Mouse (Mus musculus) heart, embryonic 11.5 days (tissue): Measurements from ENCODE around the gene Stk24. TPM values are rescaled to one million over a fixed set of nuclear protein-coding genes. Genes with fewer than 3 reads are reported as not detected.
A peak's percentile ranks its signal among the peaks of the same experiment; 100 is the strongest.

ENCODE experiments used
- ATAC-seq: fragments of 200-750 bp; cut with Nextera tagmentation; replicated peaks from 2 replicates; pipeline ENCODE4 v1.8.0; 2017; ENCODE audit warnings: moderate library complexity; ENCODE audit not compliant: insufficient number of reproducible peaks, low FRiP score, low TSS enrichment
- H3K27ac ChIP-seq: fragments of 300-500 bp; sonication (generic); 2 replicates; pipeline ENCODE4 v1.5.1; 2014; ENCODE audit warnings: mild to moderate bottlenecking, low read depth, low read length
- H3K27me3 ChIP-seq: fragments of 300-500 bp; sonication (generic); 2 replicates; pipeline ENCODE4 v1.6.1; 2014; ENCODE audit warnings: mild to moderate bottlenecking, low read length, mixed read lengths; ENCODE audit not compliant: control insufficient read depth, insufficient read depth
- H3K36me3 ChIP-seq: fragments of 300-500 bp; sonication (generic); 2 replicates; pipeline ENCODE4 v1.6.1; 2014; ENCODE audit warnings: mild to moderate bottlenecking, low read length, moderate library complexity, mixed read lengths; ENCODE audit not compliant: control insufficient read depth, insufficient read depth
- H3K4me1 ChIP-seq: fragments of 300-500 bp; sonication (generic); 2 replicates; pipeline ENCODE4 v1.6.1; 2014; ENCODE audit warnings: low read length; ENCODE audit not compliant: control insufficient read depth, insufficient read depth
- H3K4me2 ChIP-seq: fragments of 300-500 bp; sonication (generic); 2 replicates; pipeline ENCODE4 v1.6.1; 2014; ENCODE audit warnings: mild to moderate bottlenecking, moderate library complexity
- H3K4me3 ChIP-seq: fragments of 300-500 bp; sonication (generic); 2 replicates; pipeline ENCODE4 v1.5.1; 2014; ENCODE audit warnings: low read depth, low read length
- H3K9ac ChIP-seq: fragments of 300-500 bp; sonication (generic); 2 replicates; pipeline ENCODE4 v1.6.1; 2014; ENCODE audit warnings: mild to moderate bottlenecking, low read depth, low read length, moderate library complexity
- H3K9me3 ChIP-seq: fragments of 300-500 bp; sonication (generic); replicated peaks from 2 replicates; pipeline ENCODE4 v1.6.1; 2016; ENCODE audit warnings: low read length; ENCODE audit not compliant: control insufficient read depth
- WGBS: fragments of 180-500 bp; shearing (Covaris S2); extraction: QIAGEN DNeasy Blood & Tissue Kit; methylation state at CpG from one replicate; pipeline ENCODE4 v1.1.7; 2014; ENCODE audit not compliant: insufficient replicate concordance; 5-methylcytosine and 5-hydroxymethylcytosine counted together
- polyA plus RNA-seq: library from polyadenylated mRNA; unstranded; fragments of >200 nt; fragmentation: Nextera tagmentation; extraction: Ambion mirVana; gene quantifications from 2 replicates; pipeline ENCODE4 v1.2.1, GENCODE M21; 2014

Stk24 gene
- polyA plus RNA-seq, 1 experiment from 2014 or later: 37.7 TPM

- WGBS: 77% methylated on average over 4 of the region's 4 CpGs
- no peaks in the 10 kb centered on the region for H3K36me3 ChIP-seq
- H3K27ac ChIP-seq: no peak overlapping the region
Measured at GRCm38 (mm10) chr14:121373901-121374300, 5.9 kb downstream of the Stk24 start.

GRCm38 (mm10) chr14:121373020-121373419 lies 6.8 kb downstream of the Stk24 start:
- Histone ChIP-seq H3K4me1 (peaks cover 68% of the 10 kb centered on the region), H3K27me3 (no peaks in the 10 kb centered on the region), H3K4me3 (no peak overlapping the region), H3K36me3 (no peaks in the 10 kb centered on the region), H3K9ac (no peak overlapping the region), H3K27ac (no peak overlapping the region), H3K9me3 (no peaks in the 10 kb centered on the region), H3K4me2 (no peak overlapping the region)
- ATAC-seq: no peak
- WGBS: 82% methylated on average over 9 of the region's 9 CpGs

More at GRCm38 (mm10) chr14:121373901-121374300, 5.9 kb downstream of the Stk24 start:
- no peaks in the 10 kb centered on the region for H3K9me3 ChIP-seq
- H3K9ac ChIP-seq: no peak overlapping the region
- no peaks in the 10 kb centered on the region for H3K27me3 ChIP-seq
- no peak overlapping the region for H3K4me3 ChIP-seq
- H3K4me2 ChIP-seq: no peak overlapping the region
- peaks cover 59% of the 10 kb centered on the region for H3K4me1 ChIP-seq
- no peak for ATAC-seq

- no peaks in the 10 kb centered on the region for H3K36me3 ChIP-seq
- H3K27ac ChIP-seq: no peak overlapping the region
- peaks cover 70% of the 10 kb centered on the region for H3K4me1 ChIP-seq
- no peak overlapping the region for H3K9ac ChIP-seq
- WGBS: 74% methylated on average over 5 of the region's 5 CpGs
- H3K9me3 ChIP-seq: no peaks in the 10 kb centered on the region
- H3K27me3 ChIP-seq: no peaks in the 10 kb centered on the region
- no peak overlapping the region for H3K4me2 ChIP-seq
- no peak overlapping the region for H3K4me3 ChIP-seq
- no peak for ATAC-seq
Measured at GRCm38 (mm10) chr14:121371911-121372820, 7.6 kb downstream of the Stk24 start.

- no peak for ATAC-seq
- Histone ChIP-seq H3K4me3 (no peak overlapping the region), H3K36me3 (no peaks in the 10 kb centered on the region), H3K27me3 (no peaks in the 10 kb centered on the region), H3K4me1 (peaks cover 77% of the 10 kb centered on the region), H3K9me3 (no peaks in the 10 kb centered on the region), H3K9ac (no peak overlapping the region), H3K4me2 (no peak overlapping the region), H3K27ac (no peak overlapping the region)
- WGBS: 75% methylated on average over 5 of the region's 5 CpGs
Measured at GRCm38 (mm10) chr14:121369385-121369784, 10.4 kb downstream of the Stk24 start.

GRCm38 (mm10) chr14:121368108-121368705 lies 11.6 kb downstream of the Stk24 start:
- no peaks in the 10 kb centered on the region for H3K36me3 ChIP-seq
- no peak overlapping the region for H3K4me2 ChIP-seq
- H3K4me1 ChIP-seq: peaks cover 72% of the 10 kb centered on the region
- 0 out of 2 replicates have a peak, but pooled peaks cover 4% of the 10 kb centered on the region for H3K9me3 ChIP-seq
- H3K4me3 ChIP-seq: no peak overlapping the region
- ATAC-seq: no peak
- WGBS: 66% methylated on average over 4 of the region's 4 CpGs
- H3K9ac ChIP-seq: 0 out of 2 replicates have a peak overlapping the region, but pooled peaks have one; percentile 28
- no peaks in the 10 kb centered on the region for H3K27me3 ChIP-seq
- 0 out of 2 replicates have a peak overlapping the region, but pooled peaks have one; percentile 12 for H3K27ac ChIP-seq

GRCm38 (mm10) chr14:121365991-121366728 lies 13.7 kb downstream of the Stk24 start:
- peak overlapping the region; percentile 58 for H3K4me2 ChIP-seq
- ATAC-seq: peak; percentile 75
- WGBS: 48% methylated on average over 17 of the region's 17 CpGs

GRCm38 (mm10) chr14:121365390-121365789 lies 14.4 kb downstream of the Stk24 start:
- Histone ChIP-seq H3K27ac (peak overlapping the region; percentile 89), H3K4me1 (peaks cover 74% of the 10 kb centered on the region), H3K36me3 (no peaks in the 10 kb centered on the region), H3K9me3 (0 out of 2 replicates have a peak, but pooled peaks cover 4% of the 10 kb centered on the region), H3K4me3 (peak overlapping the region; percentile 11), H3K4me2 (peak overlapping the region; percentile 58), H3K9ac (peak overlapping the region; percentile 47), H3K27me3 (no peaks in the 10 kb centered on the region)
- 22% methylated on average over 7 of the region's 7 CpGs for WGBS
- ATAC-seq: peak; percentile 82

More at GRCm38 (mm10) chr14:121365991-121366728, 13.7 kb downstream of the Stk24 start:
- Histone ChIP-seq H3K27me3 (no peaks in the 10 kb centered on the region), H3K9ac (peak overlapping the region; percentile 47), H3K9me3 (0 out of 2 replicates have a peak, but pooled peaks cover 4% of the 10 kb centered on the region), H3K27ac (peak overlapping the region; percentile 89), H3K4me3 (peak overlapping the region; percentile 11; the same call in 1 of the 2 replicates), H3K36me3 (no peaks in the 10 kb centered on the region), H3K4me1 (peaks cover 71% of the 10 kb centered on the region)

GRCm38 (mm10) chr14:121364282-121364681 lies 15.5 kb downstream of the Stk24 start:
- 86% methylated on average over 7 of the region's 7 CpGs for WGBS
- H3K27me3 ChIP-seq: no peaks in the 10 kb centered on the region
- no peak overlapping the region for H3K9ac ChIP-seq
- H3K27ac ChIP-seq: no peak overlapping the region
- H3K4me2 ChIP-seq: no peak overlapping the region
- peaks cover 76% of the 10 kb centered on the region for H3K4me1 ChIP-seq
- H3K9me3 ChIP-seq: 0 out of 2 replicates have a peak, but pooled peaks cover 4% of the 10 kb centered on the region
- no peaks in the 10 kb centered on the region for H3K36me3 ChIP-seq
- ATAC-seq: no peak
- H3K4me3 ChIP-seq: no peak overlapping the region
